Mouse (Mus musculus) gastrocnemius, adult 2 months (tissue): Measurements from ENCODE around the gene Abcg2. TPM values are rescaled to one million over a fixed set of nuclear protein-coding genes. Genes with fewer than 3 reads are reported as not detected.

Experiments
- DNase-seq: peaks from one replicate; pipeline ENCODE4 v3.0.0; 2022
- H3K27ac ChIP-seq: fragments of 200-600 bp; 2 replicates; pipeline ENCODE4 v1.8.1; 2022; ENCODE audit warnings: mild to moderate bottlenecking
- H3K4me3 ChIP-seq: fragments of 200-600 bp; 2 replicates; pipeline ENCODE4 v1.8.1; 2022; ENCODE audit warnings: mild to moderate bottlenecking, moderate library complexity
- CTCF ChIP-seq: fragments of 200-600 bp; IDR thresholded peaks from 2 replicates; pipeline ENCODE4 v1.8.1; 2022; ENCODE audit warnings: antibody characterized with exemption, mild to moderate bottlenecking, moderate library complexity
- intact Hi-C: fragments of 180-260 bp; cut with DNase I; formaldehyde crosslinking; loops from one replicate; pipeline ENCODE4 v1.15.1; 2025
- total RNA-seq, 2 experiments: library from RNA; stranded (reverse); gene quantifications; 2 replicates each; pipeline ENCODE4 v1.2.3; 2021

Gene Abcg2
- total RNA-seq, 2 experiments from 2014 or later, result 16.5 to 16.9 TPM

- peak; percentile 17 for DNase-seq
- TF ChIP-seq CTCF, result no peak
- Histone ChIP-seq H3K4me3 (peak overlapping the region; percentile 5; the same call in 1 of the 2 replicates), H3K27ac (peak overlapping the region; percentile 59)
- intact Hi-C loops, result loop anchor here (5.0 kb wide), 1 partner anchor 576 kb away; no protein-coding TSS in a partner anchor
These were observed 22.3 kb downstream of the Abcg2 start for GRCm38 (mm10) chr6:58606642-58607041.

- Histone ChIP-seq H3K27ac (no peak overlapping the region), H3K4me3 (no peak overlapping the region)
- no peak for TF ChIP-seq CTCF
- intact Hi-C loops, result loop anchor here (5.0 kb wide), 1 partner anchor 574 kb away; no protein-coding TSS in a partner anchor
- no peak for DNase-seq
These were observed 24.1 kb downstream of the Abcg2 start for GRCm38 (mm10) chr6:58608422-58608821.

GRCm38 (mm10) chr6:58609919-58610759 lies 25.8 kb downstream of the Abcg2 start:
- no peak overlapping the region for H3K4me3 ChIP-seq
- intact Hi-C loops, result loop anchor here (5.0 kb wide), 1 partner anchor 572 kb away; no protein-coding TSS in a partner anchor
- DNase-seq, result no peak
- no peak overlapping the region for H3K27ac ChIP-seq
- TF ChIP-seq CTCF, result no peak

- peak; percentile 21 for DNase-seq
- no peak for TF ChIP-seq CTCF
These were observed 26.7 kb downstream of the Abcg2 start for GRCm38 (mm10) chr6:58610760-58611654.

GRCm38 (mm10) chr6:58624126-58624525 lies 39.8 kb downstream of the Abcg2 start:
- no peak for DNase-seq

More at GRCm38 (mm10) chr6:58610760-58611654, 26.7 kb downstream of the Abcg2 start:
- Histone ChIP-seq H3K4me3 (no peak overlapping the region), H3K27ac (no peak overlapping the region)
- intact Hi-C loops, result no loop called here

DNA sequence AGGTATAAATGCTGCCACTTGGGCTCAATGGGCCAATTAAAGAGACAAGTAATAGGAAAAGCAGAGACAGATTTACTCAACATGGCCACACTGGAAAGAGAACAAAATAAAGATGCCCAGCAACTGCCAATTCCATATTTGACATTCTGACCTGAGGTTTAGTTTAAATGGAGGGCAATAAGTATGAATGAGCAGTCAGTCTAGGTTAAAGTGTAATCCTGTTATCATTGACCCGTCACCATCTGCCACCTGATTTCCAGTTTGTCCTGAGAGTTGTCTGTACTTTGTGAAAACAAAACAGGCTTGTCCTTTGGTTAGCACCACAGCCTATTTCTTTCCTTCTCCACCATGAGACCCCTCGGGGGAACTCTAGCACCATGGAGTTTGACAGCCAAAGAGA lies 44.9 kb downstream of the Abcg2 start:
- TF ChIP-seq CTCF, result no peak
- Histone ChIP-seq H3K27ac (no peak overlapping the region), H3K4me3 (no peak overlapping the region)
- DNase-seq, result no peak
- intact Hi-C loops, result no loop called here

More at GRCm38 (mm10) chr6:58624126-58624525, 39.8 kb downstream of the Abcg2 start:
- no peak overlapping the region for H3K4me3 ChIP-seq
- peak overlapping the region; percentile 35; the same call in 1 of the 2 replicates for H3K27ac ChIP-seq
- intact Hi-C loops, result no loop called here
- TF ChIP-seq CTCF, result no peak

DNA sequence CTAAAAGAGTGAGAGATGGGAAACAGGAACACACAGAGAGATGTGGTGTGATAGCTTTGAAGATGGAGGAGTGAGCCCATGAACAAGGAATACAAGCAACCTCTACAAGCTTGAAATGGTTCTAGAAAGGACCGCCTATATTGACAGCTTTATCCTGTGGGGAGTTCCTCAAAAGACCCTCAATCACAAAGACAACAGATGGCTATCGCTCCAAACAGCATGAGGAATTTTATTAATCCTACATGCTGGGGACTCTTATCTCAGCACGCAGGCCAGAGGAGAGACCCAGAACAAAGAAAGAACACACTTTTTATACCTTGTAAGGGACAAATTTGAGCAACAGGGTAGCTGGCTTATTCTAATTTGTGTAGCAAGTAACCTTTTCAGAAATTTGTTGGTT lies 48.1 kb downstream of the Abcg2 start:
- no peak for DNase-seq
- no peak for TF ChIP-seq CTCF
- Histone ChIP-seq H3K4me3 (no peak overlapping the region), H3K27ac (no peak overlapping the region)
- intact Hi-C loops, result no loop called here

- H3K27ac ChIP-seq, result no peak overlapping the region
- no peak for DNase-seq
- TF ChIP-seq CTCF, result no peak
- intact Hi-C loops, result no loop called here
- H3K4me3 ChIP-seq, result no peak overlapping the region
These were observed 49.4 kb downstream of the Abcg2 start for GRCm38 (mm10) chr6:58633731-58634130.

DNA sequence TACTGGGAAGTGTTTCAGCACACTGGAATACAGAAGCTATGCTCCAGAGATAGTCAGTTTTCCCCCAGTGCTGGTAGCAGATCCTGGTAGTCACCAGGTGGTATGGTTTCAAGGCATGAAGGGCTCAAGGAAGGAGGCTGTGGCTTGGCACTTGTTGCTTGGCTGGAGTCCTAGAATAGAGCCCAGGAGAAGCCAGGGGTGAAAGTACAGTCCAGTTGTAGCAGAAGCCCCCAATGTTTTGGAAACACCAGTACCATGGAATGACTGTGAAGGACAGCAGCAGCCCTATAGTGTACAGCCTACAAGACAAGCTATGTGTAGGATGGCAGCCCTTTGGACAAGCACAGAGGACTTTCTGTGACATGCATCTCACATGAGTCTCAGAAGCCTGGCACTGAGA lies 54.2 kb downstream of the Abcg2 start:
- H3K27ac ChIP-seq, result no peak overlapping the region
- intact Hi-C loops, result no loop called here
- no peak for TF ChIP-seq CTCF
- H3K4me3 ChIP-seq, result no peak overlapping the region
- no peak for DNase-seq

DNA sequence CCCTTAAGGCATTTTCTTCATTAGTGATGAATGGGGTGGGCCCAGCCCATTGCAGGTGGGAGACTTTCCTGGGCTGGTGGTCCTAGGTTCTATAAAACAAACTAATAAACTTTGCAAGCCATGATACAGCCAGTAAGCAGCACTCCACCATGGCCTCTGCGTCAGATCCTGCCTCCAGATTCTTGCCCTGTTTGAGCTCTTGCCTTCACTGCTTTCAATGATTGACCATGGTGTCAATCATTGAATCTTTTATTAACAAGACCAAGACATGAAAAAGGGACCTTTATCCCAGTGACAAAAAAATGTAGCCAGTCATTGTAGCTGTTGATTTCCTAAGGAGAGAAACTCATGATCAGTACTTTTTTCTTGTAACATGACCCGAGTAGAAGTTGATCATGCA lies 55.1 kb downstream of the Abcg2 start:
- intact Hi-C loops, result no loop called here
- Histone ChIP-seq H3K27ac (peak overlapping the region; percentile 8; the same call in 1 of the 2 replicates), H3K4me3 (no peak overlapping the region)
- no peak for DNase-seq
- no peak for TF ChIP-seq CTCF

DNA sequence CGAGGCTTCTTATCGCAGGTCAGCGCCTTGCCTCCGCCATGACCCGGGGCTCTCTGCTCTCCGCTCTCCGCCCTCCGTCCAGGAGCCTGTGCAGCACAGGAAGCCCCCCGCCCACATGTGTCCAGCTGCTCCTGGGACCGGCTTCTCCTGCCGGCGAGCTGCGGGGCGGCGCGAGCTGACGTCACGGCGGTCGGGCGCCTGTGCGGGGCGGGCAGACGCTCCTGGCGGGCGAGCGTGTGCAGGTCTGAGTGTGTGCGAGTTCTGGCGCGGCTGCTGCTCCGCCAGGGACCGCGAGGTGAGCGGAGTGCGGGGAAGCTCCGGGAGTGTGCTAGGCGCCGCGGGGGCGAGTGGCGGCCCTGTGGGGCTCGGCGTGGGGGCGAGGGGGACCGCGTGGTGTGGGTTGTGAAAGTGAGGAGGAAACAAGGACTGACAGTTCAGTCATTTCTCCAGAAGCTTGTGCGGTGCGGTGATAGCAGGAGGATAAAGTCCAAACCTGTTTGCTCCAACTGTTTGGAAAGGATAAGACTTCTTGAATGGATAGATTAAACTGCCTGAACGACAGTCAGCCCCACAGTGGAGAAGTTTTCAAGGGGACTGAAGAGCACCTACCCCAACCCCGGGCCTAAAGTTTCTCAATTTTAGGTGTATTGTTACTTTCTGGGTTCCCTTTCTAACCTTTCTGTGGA lies 56.2 kb downstream of the Abcg2 start:
- DNase-seq, result peak; percentile 86
- intact Hi-C loops, result no loop called here
- Histone ChIP-seq H3K27ac (peak overlapping the region; percentile 88), H3K4me3 (peak overlapping the region; percentile 82)
- TF ChIP-seq CTCF, result peak; percentile 12

- no peak for TF ChIP-seq CTCF
- Histone ChIP-seq H3K4me3 (peak overlapping the region; percentile 82), H3K27ac (peak overlapping the region; percentile 88)
- intact Hi-C loops, result no loop called here
- no peak for DNase-seq
These were observed 56.9 kb downstream of the Abcg2 start for GRCm38 (mm10) chr6:58641056-58641799.
